Mouse (Mus musculus): ENCODE results near the gene Xxylt1.

DNA sequence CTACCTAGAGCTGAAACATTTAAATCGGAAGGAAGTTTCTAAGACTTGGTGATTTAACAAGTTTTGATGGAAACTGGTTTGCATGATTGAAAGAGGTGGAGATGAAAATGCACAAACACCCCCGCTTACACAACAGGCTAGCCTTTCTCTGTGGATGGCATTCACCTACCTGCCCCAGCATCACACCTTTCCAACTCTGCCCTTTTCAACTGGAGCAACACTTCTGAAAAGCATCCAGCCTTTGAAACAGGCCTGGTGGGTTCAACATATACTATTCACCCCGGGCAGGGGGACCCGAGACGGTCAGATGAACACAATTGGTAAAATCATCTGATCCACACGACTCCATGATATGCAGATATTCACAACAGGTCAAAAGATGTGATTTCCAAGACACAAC is 659 bp upstream of the Xxylt1 start:
- no peak for TF ChIP-seq CTCF (IDR thresholded peaks at IDR 0.05; ENCODE audit: extremely low read depth, insufficient read depth, insufficient read length, insufficient replicate concordance)
- TF ChIP-seq POLR2A (IDR thresholded peaks at IDR 0.05; ENCODE audit: low read depth, low read length), result no peak

Data from spleen, adult 2 months (tissue).